Mouse (Mus musculus) CH12.LX (cell line): ENCODE data around the gene Cdc20b. TPM values are rescaled to one million over a fixed set of nuclear protein-coding genes. Genes with fewer than 3 reads are reported as not detected.

Experiments used
- DNase-seq: peaks from one replicate; pipeline ENCODE4 v3.0.0-alpha.2; 2013; ENCODE audit errors: extremely low read depth
- H3K27ac ChIP-seq: 2 replicates; pipeline ENCODE4 v1.5.1; 2012; ENCODE audit warnings: low read depth, mild to moderate bottlenecking, control low read depth, moderate library complexity; ENCODE audit not compliant: insufficient read depth
- H3K27me3 ChIP-seq: replicated peaks from 2 replicates; pipeline ENCODE3; 2012; ENCODE audit warnings: inconsistent platforms
- H3K36me3 ChIP-seq, 2 experiments: replicated peaks in 1 of 2; 2 replicates each; pipeline versions ENCODE3 to v1.6.1; 2012; ENCODE audit warnings: inconsistent platforms in 1 of 2, low read length in 1 of 2, mild to moderate bottlenecking in 1 of 2, mixed read lengths in 1 of 2, moderate library complexity in 1 of 2; ENCODE audit not compliant: control insufficient read depth in 1 of 2, insufficient read depth in 1 of 2
- H3K4me1 ChIP-seq, 2 experiments: 2 replicates each; pipeline ENCODE4 v1.6.1; 2012; ENCODE audit warnings: inconsistent platforms in 1 of 2, moderate library complexity in 1 of 2; ENCODE audit not compliant: insufficient read depth in 2 of 2, control insufficient read depth in 1 of 2
- H3K4me2 ChIP-seq: 2 replicates; pipeline ENCODE4 v1.6.1; 2012; ENCODE audit warnings: low read depth, mild to moderate bottlenecking, control low read depth; ENCODE audit not compliant: poor library complexity, insufficient read depth, severe bottlenecking
- H3K4me3 ChIP-seq, 3 experiments: fragments of 150-350 bp in 1 of 3; sonication (generic) in 1 of 3; replicated peaks in 1 of 3; 2 replicates each; pipeline versions ENCODE3 to v1.5.1; 2011 to 2012; ENCODE audit warnings: low read depth in 2 of 3, low read length in 2 of 3, mild to moderate bottlenecking in 2 of 3, moderate library complexity in 2 of 3, control low read depth in 1 of 3, improper control_type of control experiment in 1 of 3, inconsistent platforms in 1 of 3, mixed read lengths in 1 of 3; ENCODE audit not compliant: poor library complexity in 1 of 3
- H3K79me2 ChIP-seq: replicated peaks from 2 replicates; pipeline ENCODE4 v1.6.1; 2012; ENCODE audit warnings: mild to moderate bottlenecking, moderate library complexity; ENCODE audit not compliant: control insufficient read depth, poor library complexity, insufficient read depth, severe bottlenecking; ENCODE audit errors: extremely low read depth
- H3K9ac ChIP-seq: 2 replicates; pipeline ENCODE4 v1.6.1; 2012; ENCODE audit warnings: low read depth, mild to moderate bottlenecking, control low read depth, moderate library complexity; ENCODE audit not compliant: insufficient read depth
- H3K9me3 ChIP-seq: replicated peaks from 2 replicates; pipeline ENCODE3; 2012; ENCODE audit warnings: low read length, inconsistent platforms, mixed read lengths
- BHLHE40 ChIP-seq: IDR thresholded peaks from 2 replicates; pipeline ENCODE4 v1.6.1; 2011; ENCODE audit warnings: mild to moderate bottlenecking, low read depth, low read length, improper control_type of control experiment
- CHD1 ChIP-seq: IDR thresholded peaks from 2 replicates; pipeline ENCODE4 v1.6.1; 2012; ENCODE audit warnings: low read depth, low read length, improper control_type of control experiment, inconsistent platforms
- CHD2 ChIP-seq: IDR thresholded peaks from 2 replicates; pipeline ENCODE4 v1.6.1; 2011; ENCODE audit warnings: low read length, improper control_type of control experiment
- ELF1 ChIP-seq: IDR thresholded peaks from 2 replicates; pipeline ENCODE4 v1.6.1; 2014; ENCODE audit warnings: low read depth, mild to moderate bottlenecking, inconsistent platforms, low read length, improper control_type of control experiment
- EP300 ChIP-seq: IDR thresholded peaks from 2 replicates; pipeline ENCODE4 v1.6.1; 2011; ENCODE audit warnings: low read length, improper control_type of control experiment
- GABPA ChIP-seq: IDR thresholded peaks from 2 replicates; pipeline ENCODE4 v1.6.1; 2012; ENCODE audit warnings: low read depth, low read length, improper control_type of control experiment, inconsistent platforms; ENCODE audit not compliant: insufficient replicate concordance
- HCFC1 ChIP-seq: IDR thresholded peaks from 2 replicates; pipeline ENCODE4 v1.6.1; 2012; ENCODE audit warnings: low read depth, mild to moderate bottlenecking, inconsistent platforms, low read length, improper control_type of control experiment
- MAX ChIP-seq: IDR thresholded peaks from 2 replicates; pipeline ENCODE4 v1.6.1; 2011; ENCODE audit warnings: low read length, improper control_type of control experiment
- MAZ ChIP-seq: IDR thresholded peaks from 2 replicates; pipeline ENCODE4 v1.6.1; 2012; ENCODE audit warnings: low read depth, mild to moderate bottlenecking, inconsistent platforms, low read length, improper control_type of control experiment, moderate library complexity
- MXI1 ChIP-seq: IDR thresholded peaks from 2 replicates; pipeline ENCODE4 v1.6.1; 2011; ENCODE audit warnings: mild to moderate bottlenecking, low read depth, low read length, improper control_type of control experiment
- NELFE ChIP-seq: IDR thresholded peaks from 2 replicates; pipeline ENCODE4 v1.6.1; 2011; ENCODE audit warnings: low read depth, low read length, improper control_type of control experiment
- NRF1 ChIP-seq: IDR thresholded peaks from 2 replicates; pipeline ENCODE4 v1.6.1; 2014; ENCODE audit warnings: low read depth, mild to moderate bottlenecking, inconsistent platforms, low read length, improper control_type of control experiment, moderate library complexity
- POLR2A ChIP-seq: IDR thresholded peaks from 2 replicates; pipeline ENCODE4 v1.6.1; 2011; ENCODE audit warnings: low read depth, mild to moderate bottlenecking, improper control_type of control experiment, low read length
- POLR2AphosphoS2 ChIP-seq: IDR thresholded peaks from 2 replicates; pipeline ENCODE4 v1.6.1; 2011; ENCODE audit warnings: low read depth, low read length, improper control_type of control experiment
- RAD21 ChIP-seq: IDR thresholded peaks from 2 replicates; pipeline ENCODE4 v1.6.1; 2011; ENCODE audit warnings: low read depth, mild to moderate bottlenecking, low read length, improper control_type of control experiment, moderate library complexity
- SIN3A ChIP-seq: IDR thresholded peaks from 2 replicates; pipeline ENCODE4 v1.6.1; 2012; ENCODE audit warnings: low read length, improper control_type of control experiment, inconsistent platforms
- SMC3 ChIP-seq: IDR thresholded peaks from 2 replicates; pipeline ENCODE4 v1.6.1; 2011; ENCODE audit warnings: low read depth, low read length, improper control_type of control experiment
- TBP ChIP-seq: conservative IDR thresholded peaks from 2 replicates; pipeline ENCODE4 v1.6.1; 2011; ENCODE audit warnings: low read depth, low read length, improper control_type of control experiment
- UBTF ChIP-seq: IDR thresholded peaks from 2 replicates; pipeline ENCODE4 v1.6.1; 2012; ENCODE audit warnings: low read depth, mild to moderate bottlenecking, inconsistent platforms, low read length, improper control_type of control experiment, moderate library complexity
- USF1 ChIP-seq: IDR thresholded peaks from 2 replicates; pipeline ENCODE4 v1.6.1; 2014; ENCODE audit warnings: low read depth, mild to moderate bottlenecking, inconsistent platforms, low read length, improper control_type of control experiment
- USF2 ChIP-seq: conservative IDR thresholded peaks from 2 replicates; pipeline ENCODE4 v1.6.1; 2011; ENCODE audit warnings: low read depth, low read length, improper control_type of control experiment
- ZMIZ1 ChIP-seq: IDR thresholded peaks from 2 replicates; pipeline ENCODE4 v1.6.1; 2012; ENCODE audit warnings: low read depth, mild to moderate bottlenecking, inconsistent platforms, low read length, improper control_type of control experiment
- dilution Hi-C: fragments of 300-500 bp; cut with MboI; formaldehyde crosslinking; loops from 2 replicates; pipeline ENCODE4 v1.14.3; 2020; ENCODE audit warnings: low sequenced_read_pairs; ENCODE audit not compliant: extremely low pct_unique_long_range_greater_than_20kb, extremely low pct_ligation_motif_present
- in situ Hi-C: fragments of 300-500 bp; cut with MboI; formaldehyde crosslinking; loops from 3 replicates; pipeline ENCODE4 v1.14.3; 2019; ENCODE audit warnings: low sequenced_read_pairs, low pct_ligation_motif_present, low pct_unique_long_range_greater_than_20kb, mixed read lengths
- polyA plus RNA-seq: library from polyadenylated mRNA; unstranded; fragments of >175 nt; gene quantifications from 2 replicates; pipeline ENCODE4 v1.2.1, GENCODE M21; 2012; ENCODE audit warnings: low read depth; ENCODE audit not compliant: insufficient read length
- total RNA-seq, 2 experiments: library from RNA; depleted of rRNA; stranded (reverse); fragments of 300-350 nt in 1 of 2; fragments of >200 nt in 1 of 2; gene quantifications; 2 replicates each; pipeline ENCODE4 v1.2.3; 2012 to 2014

The Cdc20b gene
- total and polyA plus RNA-seq, 3 experiments: not detected

- H3K27ac ChIP-seq: no peak overlapping the region
- in situ Hi-C loops: loop anchor here (5.0 kb wide), 1 partner anchor 46 kb away; no protein-coding TSS in a partner anchor
- H3K4me1 ChIP-seq: peaks cover 3 to 14% of the 10 kb centered on the region in 2 experiments; a peak in 3 of 4 replicates
- no peak overlapping the region for H3K4me3 ChIP-seq
- no peak for DNase-seq
- no peak overlapping the region for H3K9ac ChIP-seq
- no peaks in the 10 kb centered on the region for H3K36me3 ChIP-seq
- H3K79me2 ChIP-seq: no peaks in the 10 kb centered on the region
- peaks cover 73% of the 10 kb centered on the region for H3K27me3 ChIP-seq
- no peak for TF ChIP-seq CHD2
- no peak for TF ChIP-seq NRF1
- TF ChIP-seq MXI1: no peak
- TF ChIP-seq USF1: no peak
- no peak for TF ChIP-seq POLR2A
- no peak for TF ChIP-seq EP300
- no peak for TF ChIP-seq NELFE
- TF ChIP-seq USF2: no peak
- no peak for TF ChIP-seq ZMIZ1
- TF ChIP-seq SMC3: no peak
- TF ChIP-seq, all 38 proteins: peak for 0
- no peak overlapping the region for H3K4me2 ChIP-seq
- dilution Hi-C loops: no loop called here
- no peaks in the 10 kb centered on the region for H3K9me3 ChIP-seq
These were observed 49.1 kb upstream of the Cdc20b start for GRCm38 (mm10) chr13:112985605-112986450.

GRCm38 (mm10) chr13:112986451-112986950 lies 48.4 kb upstream of the Cdc20b start:
- in situ Hi-C loops: loop anchor here (5.0 kb wide), 1 partner anchor 46 kb away; no protein-coding TSS in a partner anchor
- Histone ChIP-seq H3K36me3 (no peaks in the 10 kb centered on the region), H3K4me2 (no peak overlapping the region)
- no peak for TF ChIP-seq POLR2A
- TF ChIP-seq SIN3A: no peak
- TF ChIP-seq, all 38 proteins: peak for 0
- H3K27me3 ChIP-seq: peaks cover 77% of the 10 kb centered on the region
- no peak overlapping the region for H3K27ac ChIP-seq
- dilution Hi-C loops: no loop called here
- DNase-seq: no peak
- H3K9me3 ChIP-seq: no peaks in the 10 kb centered on the region
- H3K4me1 ChIP-seq: peaks cover 3 to 14% of the 10 kb centered on the region in 2 experiments; a peak in 3 of 4 replicates
- no peaks in the 10 kb centered on the region for H3K79me2 ChIP-seq
- H3K9ac ChIP-seq: no peak overlapping the region
- H3K4me3 ChIP-seq: no peak overlapping the region

DNA sequence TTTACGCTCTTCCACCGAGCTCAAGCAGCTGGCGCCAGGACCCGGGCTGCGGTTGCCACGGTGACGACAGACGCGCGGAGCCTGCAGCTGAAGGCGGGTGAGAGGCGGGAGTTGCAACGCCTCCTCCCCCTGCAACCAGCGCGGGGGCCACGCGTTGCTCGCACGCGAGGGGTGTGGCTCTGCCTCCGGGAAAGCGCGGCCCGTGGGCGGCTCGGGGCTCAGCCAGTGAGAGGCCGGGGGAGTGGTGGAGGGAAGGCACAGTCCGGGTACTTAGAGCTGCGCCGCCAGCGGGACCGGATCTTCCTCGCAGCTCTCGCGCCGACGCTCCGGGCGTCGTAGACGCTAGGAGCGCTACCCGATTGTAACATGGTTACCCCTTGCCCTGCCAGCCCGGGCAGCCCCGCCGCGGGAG lies 47.4 kb upstream of the Cdc20b start, which contains the start of gene Ccno:
TSS of gene Ccno (plus strand) at position 271 of the 412 bp plus-strand sequence.
- peak; percentile 80 for DNase-seq
- in situ Hi-C loops (loop anchor here (5.0 kb wide), 1 partner anchor 45 kb away; no protein-coding TSS in a partner anchor), dilution Hi-C loops (no loop called here)
- peak within 1 kb of the TSS; percentile 80 for H3K4me2 ChIP-seq
- H3K9me3 ChIP-seq: no peaks in the 10 kb centered on the region
- peaks cover 74% of the 10 kb centered on the region for H3K27me3 ChIP-seq
- H3K27ac ChIP-seq: no peak within 1 kb of the TSS
- H3K36me3 ChIP-seq: no peaks in the 10 kb centered on the region
- H3K79me2 ChIP-seq: no peaks in the 10 kb centered on the region
- peak within 1 kb of the TSS; percentile 13 to 48 (median 45) for H3K4me3 ChIP-seq
- peaks cover 3 to 14% of the 10 kb centered on the region in 2 experiments; a peak in 3 of 4 replicates for H3K4me1 ChIP-seq
- H3K9ac ChIP-seq: peak within 1 kb of the TSS; percentile 11; the same call in 1 of the 2 replicates
- TF ChIP-seq MAZ: 0 out of 2 replicates have a peak, but pooled peaks have one; percentile 59
- TF ChIP-seq CHD1: no peak
- no peak for TF ChIP-seq POLR2AphosphoS2
- peak; percentile 91; the same call in 1 of the 2 replicates for TF ChIP-seq UBTF
- peak; percentile 60; the same call in 1 of the 2 replicates for TF ChIP-seq TBP
- TF ChIP-seq NELFE: peak; percentile 70
- TF ChIP-seq MAX: peak; percentile 83
- TF ChIP-seq ZMIZ1: peak; percentile 70; the same call in 1 of the 2 replicates
- TF ChIP-seq RAD21: no peak
- TF ChIP-seq BHLHE40: peak; percentile 96
- TF ChIP-seq MXI1: peak; percentile 96
- peak; percentile 98 for TF ChIP-seq SIN3A
- no peak for TF ChIP-seq GABPA
- peak; percentile 47 for TF ChIP-seq HCFC1
- 0 out of 2 replicates have a peak, but pooled peaks have one; percentile 40 for TF ChIP-seq ELF1
